Mouse (Mus musculus): ENCODE results near the gene Rab4a.

The Rab4a gene

GRCm38 (mm10) chr8:123805718-123806373, at the start of gene Rab4a:
Rab4a (plus strand) TSS chr8:123805985.
- peak; percentile 80 for DNase-seq (ENCODE audit: low spot score)

GRCm38 (mm10) chr8:123756901-123757300, 48.9 kb upstream of the Rab4a start:
- DNase-seq (ENCODE audit: low spot score): no peak

- no peak for DNase-seq (ENCODE audit: low spot score)
Observed at GRCm38 (mm10) chr8:123758935-123759334, 46.9 kb upstream of the Rab4a start.

- DNase-seq (ENCODE audit: low spot score): no peak
Observed at GRCm38 (mm10) chr8:123759933-123760332, 45.9 kb upstream of the Rab4a start.

GRCm38 (mm10) chr8:123760579-123760978, 45.2 kb upstream of the Rab4a start:
- DNase-seq (ENCODE audit: low spot score): no peak

- peak; percentile 97 for DNase-seq (ENCODE audit: low spot score)
Observed at GRCm38 (mm10) chr8:123761266-123761882, 44.4 kb upstream of the Rab4a start.

GRCm38 (mm10) chr8:123761883-123762270, 43.9 kb upstream of the Rab4a start:
- DNase-seq (ENCODE audit: low spot score): no peak

GRCm38 (mm10) chr8:123763355-123763754, 42.4 kb upstream of the Rab4a start:
- DNase-seq (ENCODE audit: low spot score): peak; percentile 83

- DNase-seq (ENCODE audit: low spot score): peak; percentile 87
Observed at GRCm38 (mm10) chr8:123764671-123765070, 41.1 kb upstream of the Rab4a start.

- peak; percentile 81 for DNase-seq (ENCODE audit: low spot score)
Observed at GRCm38 (mm10) chr8:123766516-123766915, 39.3 kb upstream of the Rab4a start.

- no peak for DNase-seq (ENCODE audit: low spot score)
Observed at GRCm38 (mm10) chr8:123767874-123768273, 37.9 kb upstream of the Rab4a start.

- DNase-seq (ENCODE audit: low spot score): peak; percentile 79
Observed at GRCm38 (mm10) chr8:123768492-123769356, 37.1 kb upstream of the Rab4a start.

- no peak for DNase-seq (ENCODE audit: low spot score)
Observed at GRCm38 (mm10) chr8:123773468-123773867, 32.3 kb upstream of the Rab4a start.

GRCm38 (mm10) chr8:123774491-123774890, 31.3 kb upstream of the Rab4a start:
- DNase-seq (ENCODE audit: low spot score): no peak

- DNase-seq (ENCODE audit: low spot score): peak; percentile 100
Observed at GRCm38 (mm10) chr8:123777319-123777718, 28.5 kb upstream of the Rab4a start.

GRCm38 (mm10) chr8:123780471-123780870, 25.3 kb upstream of the Rab4a start:
- DNase-seq (ENCODE audit: low spot score): no peak

- no peak for DNase-seq (ENCODE audit: low spot score)
Observed at GRCm38 (mm10) chr8:123781256-123781655, 24.5 kb upstream of the Rab4a start.

- DNase-seq (ENCODE audit: low spot score): peak; percentile 93
Observed at GRCm38 (mm10) chr8:123783525-123784249, 22.1 kb upstream of the Rab4a start.

- peak; percentile 66 for DNase-seq (ENCODE audit: low spot score)
Observed at GRCm38 (mm10) chr8:123786166-123786565, 19.6 kb upstream of the Rab4a start.

GRCm38 (mm10) chr8:123786644-123787043, 19.1 kb upstream of the Rab4a start:
- DNase-seq (ENCODE audit: low spot score): no peak

- no peak for DNase-seq (ENCODE audit: low spot score)
Observed at GRCm38 (mm10) chr8:123787254-123787897, 18.4 kb upstream of the Rab4a start.

All from adipocyte (in vitro differentiated cells).